Mouse (Mus musculus): ENCODE data around the gene Ccdc171. TPM values are rescaled to one million over a fixed set of nuclear protein-coding genes. Genes with fewer than 3 reads are reported as not detected.

The Ccdc171 gene
- polyA plus RNA-seq, 1 experiment from 2014 or later, result 5.9 TPM

DNA sequence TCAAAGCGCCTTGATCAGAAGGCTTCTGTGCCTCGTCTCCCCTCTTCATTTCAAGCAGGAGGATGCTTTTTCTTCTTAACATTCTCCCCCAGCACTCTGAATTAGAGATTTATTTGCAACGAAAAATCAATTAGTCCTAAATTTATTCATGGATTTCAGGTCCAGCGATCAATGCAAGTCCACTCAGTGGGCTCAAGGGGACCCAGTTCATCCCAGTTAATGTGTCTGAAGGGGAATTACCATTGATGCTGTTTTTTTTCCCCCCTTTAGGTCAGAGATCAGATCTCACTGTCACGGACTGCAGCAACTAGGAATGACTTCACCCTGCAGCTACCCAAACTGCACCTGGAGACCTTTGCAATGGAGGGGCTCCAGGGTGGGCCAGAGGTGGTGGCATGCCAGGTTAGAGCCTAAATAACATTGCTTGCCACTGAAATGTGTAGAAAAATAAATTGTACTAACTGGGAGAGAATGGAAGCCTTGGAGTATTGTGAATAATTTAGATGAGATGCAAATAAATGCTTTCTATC lies 269.6 kb downstream of the Ccdc171 start:
- H3K27ac ChIP-seq (replicated peaks; ENCODE audit: low read depth, low read length), result no peak overlapping the region
- no peak for DNase-seq (ENCODE audit: low spot score)
- no peaks in the 10 kb centered on the region for H3K9me3 ChIP-seq (ENCODE audit: control insufficient read depth, low read length)
- H3K4me2 ChIP-seq (ENCODE audit: low read depth, severe bottlenecking), result no peak overlapping the region
- WGBS, result 46% methylated on average over 5 of the region's 5 CpGs
- H3K4me3 ChIP-seq (ENCODE audit: low read depth, low read length), result no peak overlapping the region
- no peaks in the 10 kb centered on the region for H3K36me3 ChIP-seq (ENCODE audit: control insufficient read depth, insufficient read depth, low read length)
- H3K4me1 ChIP-seq (ENCODE audit: control insufficient read depth, insufficient read depth, low read length), result peaks cover 6% of the 10 kb centered on the region
- no peaks in the 10 kb centered on the region for H3K27me3 ChIP-seq (ENCODE audit: control insufficient read depth, insufficient read depth, low read length)
- ATAC-seq (ENCODE audit: insufficient number of reproducible peaks, low FRiP score, low TSS enrichment, low read depth), result no peak
- H3K9ac ChIP-seq (ENCODE audit: low read length), result no peak overlapping the region

DNA sequence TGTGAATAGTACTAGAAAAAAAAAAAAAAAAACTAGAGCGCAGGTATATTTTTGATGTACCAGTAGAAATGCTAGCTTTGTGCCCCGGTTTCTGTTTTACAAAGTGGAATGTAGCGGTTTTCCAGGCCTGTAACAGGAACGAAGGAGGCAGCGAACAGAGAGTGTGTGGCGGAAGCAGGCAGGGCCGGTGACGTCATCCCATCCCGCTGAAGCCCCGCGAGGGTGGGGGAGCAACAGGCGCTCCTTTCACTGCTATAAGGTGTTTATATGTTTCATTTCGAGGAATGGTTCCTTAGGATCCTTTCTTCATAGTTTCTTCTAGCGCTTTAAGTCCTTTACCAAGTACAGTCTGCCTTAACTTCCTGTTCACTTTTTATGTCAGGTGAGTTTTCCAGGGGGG lies 272.6 kb downstream of the Ccdc171 start:
- Histone ChIP-seq H3K27ac (replicated peaks; ENCODE audit: low read depth, low read length) (no peak overlapping the region), H3K9me3 (ENCODE audit: control insufficient read depth, low read length) (no peaks in the 10 kb centered on the region), H3K36me3 (ENCODE audit: control insufficient read depth, insufficient read depth, low read length) (no peaks in the 10 kb centered on the region), H3K4me1 (ENCODE audit: control insufficient read depth, insufficient read depth, low read length) (peaks cover 3% of the 10 kb centered on the region; the same call in 1 of the 2 replicates), H3K4me3 (ENCODE audit: low read depth, low read length) (no peak overlapping the region), H3K27me3 (ENCODE audit: control insufficient read depth, insufficient read depth, low read length) (no peaks in the 10 kb centered on the region), H3K4me2 (ENCODE audit: low read depth, severe bottlenecking) (no peak overlapping the region), H3K9ac (ENCODE audit: low read length) (no peak overlapping the region)
- no peak for ATAC-seq (ENCODE audit: insufficient number of reproducible peaks, low FRiP score, low TSS enrichment, low read depth)
- 71% methylated on average over 14 of the region's 14 CpGs for WGBS
- peak; percentile 47 for DNase-seq (ENCODE audit: low spot score)

GRCm38 (mm10) chr4:83798674-83799430 lies 273.5 kb downstream of the Ccdc171 start:
- no peak for DNase-seq (ENCODE audit: low spot score)

GRCm38 (mm10) chr4:83800402-83800801 lies 275.1 kb downstream of the Ccdc171 start:
- no peak overlapping the region for H3K9ac ChIP-seq (ENCODE audit: low read length)
- H3K27ac ChIP-seq (replicated peaks; ENCODE audit: low read depth, low read length), result no peak overlapping the region
- H3K27me3 ChIP-seq (ENCODE audit: control insufficient read depth, insufficient read depth, low read length), result no peaks in the 10 kb centered on the region
- H3K4me2 ChIP-seq (ENCODE audit: low read depth, severe bottlenecking), result no peak overlapping the region
- H3K9me3 ChIP-seq (ENCODE audit: control insufficient read depth, low read length), result no peaks in the 10 kb centered on the region
- ATAC-seq (ENCODE audit: insufficient number of reproducible peaks, low FRiP score, low TSS enrichment, low read depth) (no peak), DNase-seq (ENCODE audit: low spot score) (no peak)
- H3K4me3 ChIP-seq (ENCODE audit: low read depth, low read length), result no peak overlapping the region
- no peaks in the 10 kb centered on the region for H3K36me3 ChIP-seq (ENCODE audit: control insufficient read depth, insufficient read depth, low read length)
- 89% methylated on average over 3 of the region's 3 CpGs for WGBS
- H3K4me1 ChIP-seq (ENCODE audit: control insufficient read depth, insufficient read depth, low read length), result peaks cover 3% of the 10 kb centered on the region; the same call in 1 of the 2 replicates

More at GRCm38 (mm10) chr4:83798674-83799430, 273.5 kb downstream of the Ccdc171 start:
- Histone ChIP-seq H3K9me3 (ENCODE audit: control insufficient read depth, low read length) (no peaks in the 10 kb centered on the region), H3K4me2 (ENCODE audit: low read depth, severe bottlenecking) (no peak overlapping the region), H3K4me1 (ENCODE audit: control insufficient read depth, insufficient read depth, low read length) (peaks cover 3% of the 10 kb centered on the region; the same call in 1 of the 2 replicates), H3K9ac (ENCODE audit: low read length) (no peak overlapping the region), H3K4me3 (ENCODE audit: low read depth, low read length) (no peak overlapping the region), H3K36me3 (ENCODE audit: control insufficient read depth, insufficient read depth, low read length) (no peaks in the 10 kb centered on the region), H3K27ac (replicated peaks; ENCODE audit: low read depth, low read length) (no peak overlapping the region), H3K27me3 (ENCODE audit: control insufficient read depth, insufficient read depth, low read length) (no peaks in the 10 kb centered on the region)
- WGBS, result 60% methylated on average over 21 of the region's 21 CpGs
- ATAC-seq (ENCODE audit: insufficient number of reproducible peaks, low FRiP score, low TSS enrichment, low read depth), result no peak

DNA sequence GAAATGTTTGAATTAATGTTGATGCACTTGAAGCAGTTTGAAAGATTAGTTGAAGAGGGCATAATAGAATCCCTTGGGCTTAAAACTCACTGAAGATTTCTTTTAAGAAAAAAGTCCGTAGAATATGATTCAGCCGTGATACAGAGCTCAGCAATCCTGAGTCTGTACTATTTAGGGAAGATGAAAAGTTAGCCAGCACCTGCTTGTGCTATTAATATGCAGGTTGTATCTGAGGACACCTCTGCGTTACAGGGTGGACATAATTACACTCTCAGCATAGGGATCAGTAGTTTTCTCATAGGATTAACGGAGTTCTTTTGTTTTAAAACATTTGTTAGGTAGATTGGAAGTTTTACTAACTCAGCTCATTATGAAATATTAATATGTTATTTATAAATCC lies 291.6 kb downstream of the Ccdc171 start:
- ATAC-seq (ENCODE audit: insufficient number of reproducible peaks, low FRiP score, low TSS enrichment, low read depth) (no peak), DNase-seq (ENCODE audit: low spot score) (no peak)
- Histone ChIP-seq H3K9ac (ENCODE audit: low read length) (no peak overlapping the region), H3K4me1 (ENCODE audit: control insufficient read depth, insufficient read depth, low read length) (no peaks in the 10 kb centered on the region), H3K36me3 (ENCODE audit: control insufficient read depth, insufficient read depth, low read length) (no peaks in the 10 kb centered on the region), H3K27ac (replicated peaks; ENCODE audit: low read depth, low read length) (no peak overlapping the region), H3K4me3 (ENCODE audit: low read depth, low read length) (no peak overlapping the region), H3K4me2 (ENCODE audit: low read depth, severe bottlenecking) (no peak overlapping the region), H3K9me3 (ENCODE audit: control insufficient read depth, low read length) (no peaks in the 10 kb centered on the region), H3K27me3 (ENCODE audit: control insufficient read depth, insufficient read depth, low read length) (no peaks in the 10 kb centered on the region)
- 92% methylated on average over 4 of the region's 4 CpGs for WGBS

DNA sequence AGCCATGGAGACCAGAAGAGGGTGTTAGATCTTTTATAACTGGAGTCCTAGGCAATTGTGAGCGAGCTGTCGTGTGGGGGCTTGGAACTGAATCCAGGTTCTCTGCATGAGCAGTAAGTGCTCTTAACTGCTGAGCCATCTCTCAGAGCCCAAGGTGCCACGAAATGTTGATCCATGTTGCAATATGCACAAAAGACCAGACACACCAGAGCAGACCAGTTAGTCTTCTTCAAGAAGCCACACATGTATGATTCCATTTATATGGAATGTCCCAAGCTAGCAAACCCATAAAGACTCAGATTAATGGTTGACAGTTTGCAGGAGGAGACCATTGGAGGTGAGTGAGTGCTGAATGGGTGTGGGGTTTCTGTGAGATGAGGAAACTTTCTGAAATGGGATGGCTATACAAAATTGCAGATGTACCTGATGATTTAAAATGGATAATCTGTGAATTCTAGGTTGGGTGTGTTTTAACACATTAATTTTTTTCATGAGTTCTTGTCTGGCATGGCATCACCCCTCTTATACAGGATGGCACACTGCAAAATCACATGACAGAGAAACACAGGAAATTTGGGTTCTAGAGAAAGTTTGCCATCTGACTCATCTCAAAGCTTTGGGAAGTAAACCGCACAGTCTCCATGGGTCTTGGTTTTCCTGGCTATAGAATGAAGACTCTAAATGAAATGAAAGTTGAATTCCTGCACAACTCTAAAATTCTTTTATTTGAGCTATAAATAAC lies 304.5 kb downstream of the Ccdc171 start:
- no peaks in the 10 kb centered on the region for H3K9me3 ChIP-seq (ENCODE audit: control insufficient read depth, low read length)
- H3K4me3 ChIP-seq (ENCODE audit: low read depth, low read length), result no peak overlapping the region
- H3K4me1 ChIP-seq (ENCODE audit: control insufficient read depth, insufficient read depth, low read length), result peaks cover 8% of the 10 kb centered on the region
- H3K27me3 ChIP-seq (ENCODE audit: control insufficient read depth, insufficient read depth, low read length), result no peaks in the 10 kb centered on the region
- H3K9ac ChIP-seq (ENCODE audit: low read length), result no peak overlapping the region
- no peak overlapping the region for H3K4me2 ChIP-seq (ENCODE audit: low read depth, severe bottlenecking)
- H3K36me3 ChIP-seq (ENCODE audit: control insufficient read depth, insufficient read depth, low read length), result no peaks in the 10 kb centered on the region
- no peak overlapping the region for H3K27ac ChIP-seq (replicated peaks; ENCODE audit: low read depth, low read length)
- 86% methylated on average over 4 of the region's 4 CpGs for WGBS
- ATAC-seq (ENCODE audit: insufficient number of reproducible peaks, low FRiP score, low TSS enrichment, low read depth), result no peak
- no peak for DNase-seq (ENCODE audit: low spot score)

GRCm38 (mm10) chr4:83830891-83831880 lies 305.8 kb downstream of the Ccdc171 start:
- Histone ChIP-seq H3K4me1 (ENCODE audit: control insufficient read depth, insufficient read depth, low read length) (peaks cover 8% of the 10 kb centered on the region), H3K27ac (replicated peaks; ENCODE audit: low read depth, low read length) (0 out of 2 replicates have a peak overlapping the region, but pooled peaks have one; percentile 36), H3K36me3 (ENCODE audit: control insufficient read depth, insufficient read depth, low read length) (no peaks in the 10 kb centered on the region), H3K9me3 (ENCODE audit: control insufficient read depth, low read length) (no peaks in the 10 kb centered on the region), H3K27me3 (ENCODE audit: control insufficient read depth, insufficient read depth, low read length) (no peaks in the 10 kb centered on the region), H3K9ac (ENCODE audit: low read length) (no peak overlapping the region), H3K4me3 (ENCODE audit: low read depth, low read length) (no peak overlapping the region), H3K4me2 (ENCODE audit: low read depth, severe bottlenecking) (no peak overlapping the region)
- DNase-seq (ENCODE audit: low spot score) (peak; percentile 70), ATAC-seq (ENCODE audit: insufficient number of reproducible peaks, low FRiP score, low TSS enrichment, low read depth) (peak; percentile 93)
- WGBS, result 17% methylated on average over 13 of the region's 13 CpGs

GRCm38 (mm10) chr4:83839077-83839476 lies 313.7 kb downstream of the Ccdc171 start:
- Histone ChIP-seq H3K9me3 (ENCODE audit: control insufficient read depth, low read length) (no peaks in the 10 kb centered on the region), H3K4me2 (ENCODE audit: low read depth, severe bottlenecking) (no peak overlapping the region), H3K36me3 (ENCODE audit: control insufficient read depth, insufficient read depth, low read length) (no peaks in the 10 kb centered on the region), H3K27me3 (ENCODE audit: control insufficient read depth, insufficient read depth, low read length) (no peaks in the 10 kb centered on the region), H3K4me1 (ENCODE audit: control insufficient read depth, insufficient read depth, low read length) (no peaks in the 10 kb centered on the region), H3K27ac (replicated peaks; ENCODE audit: low read depth, low read length) (no peak overlapping the region), H3K4me3 (ENCODE audit: low read depth, low read length) (no peak overlapping the region), H3K9ac (ENCODE audit: low read length) (no peak overlapping the region)
- ATAC-seq (ENCODE audit: insufficient number of reproducible peaks, low FRiP score, low TSS enrichment, low read depth) (no peak), DNase-seq (ENCODE audit: low spot score) (no peak)
- WGBS, result 50% methylated on average over 2 of the region's 2 CpGs
